Mouse (Mus musculus) neural tube, embryonic 14.5 days (tissue): ENCODE data around the gene Zfp385c. TPM values are rescaled to one million over a fixed set of nuclear protein-coding genes. Genes with fewer than 3 reads are reported as not detected.

Experiments
- ATAC-seq: fragments of 200-750 bp; cut with Nextera tagmentation; 2 replicates; pipeline ENCODE4 v1.8.0; 2017; ENCODE audit warnings: low read depth, mild to moderate bottlenecking, moderate TSS enrichment, moderate library complexity
- H3K27ac ChIP-seq: fragments of 300-500 bp; sonication (generic); 2 replicates; pipeline ENCODE4 v1.5.1; 2014; ENCODE audit warnings: low read depth, mild to moderate bottlenecking, control low read depth, low read length, moderate library complexity, mixed read lengths
- H3K27me3 ChIP-seq: fragments of 300-500 bp; sonication (generic); 2 replicates; pipeline ENCODE4 v1.6.1; 2014; ENCODE audit warnings: low read length; ENCODE audit not compliant: control insufficient read depth, insufficient read depth
- H3K36me3 ChIP-seq: fragments of 300-500 bp; sonication (generic); 2 replicates; pipeline ENCODE4 v1.6.1; 2014; ENCODE audit warnings: low read length, mixed read lengths; ENCODE audit not compliant: control insufficient read depth, insufficient read depth
- H3K4me1 ChIP-seq: fragments of 300-500 bp; sonication (generic); 2 replicates; pipeline ENCODE4 v1.6.1; 2014; ENCODE audit warnings: low read length; ENCODE audit not compliant: control insufficient read depth, insufficient read depth
- H3K4me2 ChIP-seq: fragments of 300-500 bp; sonication (generic); 2 replicates; pipeline ENCODE4 v1.6.1; 2014; ENCODE audit warnings: mild to moderate bottlenecking, low read depth, low read length, control low read depth
- H3K4me3 ChIP-seq: fragments of 300-500 bp; sonication (generic); 2 replicates; pipeline ENCODE4 v1.5.1; 2014; ENCODE audit warnings: low read depth, low read length, control low read depth, mixed read lengths
- H3K9ac ChIP-seq: fragments of 300-500 bp; sonication (generic); replicated peaks from 2 replicates; pipeline ENCODE4 v1.6.1; 2014; ENCODE audit warnings: low read depth, mild to moderate bottlenecking, control low read depth, low read length, mixed read lengths
- H3K9me3 ChIP-seq: fragments of 300-500 bp; sonication (generic); 2 replicates; pipeline ENCODE4 v1.6.1; 2016; ENCODE audit warnings: low read length; ENCODE audit not compliant: control insufficient read depth
- WGBS: fragments of 180-500 bp; shearing (Covaris S2); extraction: QIAGEN DNeasy Blood & Tissue Kit; methylation state at CpG from one replicate; pipeline ENCODE4 v1.1.7; 2014; 5-methylcytosine and 5-hydroxymethylcytosine counted together
- polyA plus RNA-seq: library from polyadenylated mRNA; unstranded; fragments of >200 nt; fragmentation: Nextera tagmentation; extraction: Ambion mirVana; gene quantifications from 2 replicates; pipeline ENCODE4 v1.2.1, GENCODE M21; 2014

Zfp385c gene
- polyA plus RNA-seq, 1 experiment from 2014 or later = 0.50 TPM

DNA sequence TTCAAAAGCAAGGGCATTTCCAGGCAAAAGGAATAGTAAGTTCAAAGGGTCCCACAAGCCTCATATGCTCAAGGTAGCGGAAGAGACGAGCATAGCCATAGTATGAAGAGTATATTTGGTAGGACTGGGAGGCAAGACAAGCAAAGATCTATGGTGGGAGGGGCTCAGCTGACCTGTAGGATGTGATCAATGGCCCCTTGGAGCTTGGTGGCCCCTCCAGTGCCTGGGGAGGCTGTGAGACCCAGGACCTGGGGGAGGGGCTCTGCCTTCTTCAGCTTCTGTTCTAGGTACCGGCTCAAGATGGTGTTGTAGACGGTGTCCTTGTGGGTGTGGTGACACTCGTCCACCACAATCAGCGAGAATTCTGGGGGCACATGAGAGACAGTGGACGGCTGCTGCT lies 10.7 kb upstream of the Zfp385c start:
- no peak overlapping the region for H3K27ac ChIP-seq
- H3K4me2 ChIP-seq = 0 out of 2 replicates have a peak overlapping the region, but pooled peaks have one; percentile 19
- H3K9ac ChIP-seq = no peak overlapping the region
- ATAC-seq = no peak
- no peaks in the 10 kb centered on the region for H3K9me3 ChIP-seq
- peaks cover 12% of the 10 kb centered on the region; the same call in 1 of the 2 replicates for H3K36me3 ChIP-seq
- H3K4me3 ChIP-seq = no peak overlapping the region
- 43% methylated on average over 7 of the region's 7 CpGs for WGBS
- no peaks in the 10 kb centered on the region for H3K4me1 ChIP-seq
- no peaks in the 10 kb centered on the region for H3K27me3 ChIP-seq

DNA sequence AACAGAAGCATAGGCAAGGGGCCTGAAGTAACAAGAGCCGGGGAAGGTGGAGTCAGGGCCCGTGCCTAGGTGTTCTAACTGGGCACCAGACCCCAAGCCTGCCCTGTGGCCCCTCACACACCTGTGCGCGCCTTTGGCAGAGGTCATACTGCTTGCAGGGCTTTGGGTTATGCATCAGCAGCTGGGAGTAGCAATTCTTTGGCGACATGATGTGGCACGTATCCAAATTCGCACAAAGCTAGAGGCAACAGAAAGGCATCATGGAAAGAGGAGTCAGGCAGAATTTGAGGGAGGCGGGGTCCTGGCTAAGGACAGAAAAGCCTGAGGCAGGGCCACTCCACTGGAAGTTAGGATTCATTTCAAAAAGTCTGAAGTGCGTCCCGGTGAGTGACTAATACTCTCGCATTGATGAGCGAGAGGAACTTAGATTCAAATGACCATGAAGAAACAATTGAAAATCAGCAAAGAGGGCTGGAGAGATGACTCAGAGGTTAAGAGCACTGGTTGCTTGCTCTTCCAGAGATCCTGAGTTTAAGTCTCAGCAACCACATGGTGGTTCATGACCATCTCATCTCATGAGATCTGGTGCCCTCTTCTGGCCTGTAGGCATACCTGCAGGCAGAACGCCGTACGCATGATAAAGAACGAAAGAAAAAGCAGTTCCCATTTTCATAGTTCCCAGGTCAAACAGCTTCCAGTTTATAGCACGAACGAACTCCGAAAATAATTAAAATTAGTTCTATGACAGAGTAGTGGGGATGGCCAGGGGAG lies 10.0 kb upstream of the Zfp385c start:
- peaks cover 12% of the 10 kb centered on the region; the same call in 1 of the 2 replicates for H3K36me3 ChIP-seq
- no peak overlapping the region for H3K9ac ChIP-seq
- peak; percentile 14; the same call in 1 of the 2 replicates for ATAC-seq
- whole genome bisulfite sequencing = 40% methylated on average over 19 of the region's 19 CpGs
- H3K4me2 ChIP-seq = 0 out of 2 replicates have a peak overlapping the region, but pooled peaks have one; percentile 19
- no peaks in the 10 kb centered on the region for H3K27me3 ChIP-seq
- no peak overlapping the region for H3K27ac ChIP-seq
- H3K4me1 ChIP-seq = no peaks in the 10 kb centered on the region
- H3K4me3 ChIP-seq = no peak overlapping the region
- H3K9me3 ChIP-seq = no peaks in the 10 kb centered on the region

DNA sequence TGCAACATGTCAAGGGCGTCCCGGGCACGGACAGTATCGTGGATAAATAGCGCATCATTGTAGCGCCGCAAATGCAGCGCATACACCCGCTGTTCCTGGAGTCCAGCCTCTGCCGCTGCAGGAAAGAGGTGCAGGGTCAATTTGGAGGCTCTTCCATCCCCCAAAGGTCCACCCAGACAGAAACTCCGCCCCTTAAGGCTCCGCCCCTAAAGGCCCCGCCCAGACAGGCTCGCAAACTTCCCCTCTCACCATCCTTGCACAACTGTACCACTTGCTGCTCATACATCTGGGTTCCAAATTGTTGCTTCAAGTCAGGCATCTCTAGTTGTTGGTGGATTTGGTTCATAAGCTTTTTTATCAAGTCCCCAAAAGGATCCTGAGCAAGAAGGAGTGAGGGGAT lies 9.0 kb upstream of the Zfp385c start:
- WGBS = 7% methylated on average over 14 of the region's 14 CpGs
- H3K4me1 ChIP-seq = no peaks in the 10 kb centered on the region
- H3K27me3 ChIP-seq = no peaks in the 10 kb centered on the region
- H3K36me3 ChIP-seq = peaks cover 12% of the 10 kb centered on the region; the same call in 1 of the 2 replicates
- no peak overlapping the region for H3K9ac ChIP-seq
- no peak overlapping the region for H3K4me3 ChIP-seq
- no peak for ATAC-seq
- H3K4me2 ChIP-seq = no peak overlapping the region; the same call in 1 of the 2 replicates
- H3K27ac ChIP-seq = no peak overlapping the region
- H3K9me3 ChIP-seq = no peaks in the 10 kb centered on the region

DNA sequence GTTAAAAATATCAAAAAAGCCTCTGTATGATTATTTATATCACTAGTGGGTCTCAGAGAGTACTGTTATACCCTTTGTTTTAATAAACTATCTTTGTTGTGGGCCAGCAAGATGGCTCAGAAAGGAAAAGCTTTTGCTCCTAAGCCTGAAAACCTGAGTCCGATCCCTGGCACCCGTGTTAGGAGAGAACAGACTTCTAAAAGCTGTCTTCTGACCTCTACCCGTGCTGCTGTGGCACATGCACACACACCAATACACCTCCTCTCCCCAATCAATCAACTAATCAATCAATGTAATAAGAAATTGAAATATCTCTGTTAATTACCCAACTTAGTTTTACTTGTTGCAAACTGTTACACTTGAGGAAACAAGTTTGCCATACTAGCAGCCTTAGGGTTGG lies 8.5 kb upstream of the Zfp385c start:
- 80% methylated on average over 3 of the region's 3 CpGs for WGBS

DNA sequence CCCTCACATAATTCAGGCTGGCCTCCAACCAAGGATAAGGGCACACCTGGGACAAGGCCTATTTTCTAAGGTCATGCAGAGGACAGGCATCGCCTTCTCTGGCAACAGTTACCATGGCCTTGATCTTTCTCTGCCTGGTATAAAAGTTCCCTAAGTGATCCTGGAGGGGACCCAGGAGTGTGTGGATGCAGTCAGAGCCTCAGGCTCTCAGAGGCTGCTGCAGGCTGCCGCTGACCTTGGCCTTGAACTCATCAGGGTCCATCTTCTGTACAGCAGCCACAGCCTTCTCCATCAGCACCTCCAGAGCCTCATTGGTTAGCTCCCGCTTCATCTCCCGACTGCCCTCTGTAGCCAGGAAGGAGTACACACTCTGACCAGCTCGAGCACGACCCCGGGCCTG lies 5.7 kb upstream of the Zfp385c start:
- Histone ChIP-seq H3K27me3 (no peaks in the 10 kb centered on the region), H3K9me3 (no peaks in the 10 kb centered on the region), H3K27ac (no peak overlapping the region), H3K9ac (no peak overlapping the region), H3K4me3 (no peak overlapping the region), H3K36me3 (no peaks in the 10 kb centered on the region), H3K4me2 (no peak overlapping the region), H3K4me1 (no peaks in the 10 kb centered on the region)
- no peak for ATAC-seq
- 70% methylated on average over 7 of the region's 7 CpGs for WGBS

More for the DNA sequence above, 8.5 kb upstream of the Zfp385c start:
- Histone ChIP-seq H3K27ac (no peak overlapping the region), H3K4me2 (no peak overlapping the region), H3K4me1 (no peaks in the 10 kb centered on the region), H3K4me3 (no peak overlapping the region), H3K36me3 (peaks cover 12% of the 10 kb centered on the region; the same call in 1 of the 2 replicates), H3K9ac (no peak overlapping the region), H3K27me3 (no peaks in the 10 kb centered on the region), H3K9me3 (no peaks in the 10 kb centered on the region)
- no peak for ATAC-seq

DNA sequence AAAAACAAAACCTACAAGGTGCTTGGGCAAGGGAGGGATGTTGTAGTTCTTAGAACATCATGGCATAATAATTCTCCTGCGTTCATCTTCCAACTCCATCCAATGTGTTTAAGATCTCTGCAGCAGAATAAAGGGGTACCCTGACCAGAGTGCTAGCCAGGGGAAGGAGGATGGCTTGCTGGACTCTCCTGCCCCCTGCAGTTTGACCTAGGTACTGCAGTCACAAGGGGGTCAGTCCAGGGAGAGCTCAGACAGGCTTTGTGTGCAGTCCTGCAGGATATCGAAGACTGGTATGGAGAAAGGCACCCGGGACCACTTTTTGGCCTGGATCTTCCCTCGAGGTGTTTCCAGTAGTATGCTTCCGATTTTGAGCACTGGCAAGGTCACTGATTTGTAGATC lies 2.7 kb upstream of the Zfp385c start:
- H3K9me3 ChIP-seq = no peaks in the 10 kb centered on the region
- no peak overlapping the region for H3K4me3 ChIP-seq
- H3K36me3 ChIP-seq = no peaks in the 10 kb centered on the region
- no peak overlapping the region for H3K4me2 ChIP-seq
- H3K27me3 ChIP-seq = no peaks in the 10 kb centered on the region
- H3K9ac ChIP-seq = no peak overlapping the region
- no peak overlapping the region for H3K27ac ChIP-seq
- no peaks in the 10 kb centered on the region for H3K4me1 ChIP-seq
- ATAC-seq = no peak
- WGBS = 41% methylated on average over 5 of the region's 5 CpGs

DNA sequence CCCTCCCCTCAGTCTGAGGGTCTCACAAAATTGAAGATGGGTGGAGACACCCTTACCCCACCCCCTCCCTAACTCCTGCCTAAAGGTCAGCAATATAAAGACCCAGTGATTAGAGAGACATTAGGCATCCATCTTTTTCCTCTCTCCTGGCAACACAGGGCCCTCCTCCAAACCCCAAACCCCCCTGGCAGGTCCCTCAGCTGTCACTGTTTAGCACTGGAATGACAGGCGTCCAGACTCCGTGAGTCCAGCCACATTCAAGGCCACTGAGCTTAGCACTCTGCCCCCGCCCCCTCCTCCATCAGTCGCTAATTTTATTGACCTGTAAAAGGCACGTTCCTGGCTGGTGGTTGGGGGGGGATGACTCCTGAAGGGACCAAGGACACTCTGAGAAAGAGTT lies 899 bp upstream of the Zfp385c start:
- Histone ChIP-seq H3K4me3 (no peak overlapping the region), H3K27me3 (no peaks in the 10 kb centered on the region), H3K9ac (no peak overlapping the region), H3K4me1 (no peaks in the 10 kb centered on the region), H3K36me3 (no peaks in the 10 kb centered on the region), H3K9me3 (no peaks in the 10 kb centered on the region), H3K4me2 (no peak overlapping the region), H3K27ac (no peak overlapping the region)
- 17% methylated on average over 5 of the region's 5 CpGs for WGBS
- no peak for ATAC-seq

DNA sequence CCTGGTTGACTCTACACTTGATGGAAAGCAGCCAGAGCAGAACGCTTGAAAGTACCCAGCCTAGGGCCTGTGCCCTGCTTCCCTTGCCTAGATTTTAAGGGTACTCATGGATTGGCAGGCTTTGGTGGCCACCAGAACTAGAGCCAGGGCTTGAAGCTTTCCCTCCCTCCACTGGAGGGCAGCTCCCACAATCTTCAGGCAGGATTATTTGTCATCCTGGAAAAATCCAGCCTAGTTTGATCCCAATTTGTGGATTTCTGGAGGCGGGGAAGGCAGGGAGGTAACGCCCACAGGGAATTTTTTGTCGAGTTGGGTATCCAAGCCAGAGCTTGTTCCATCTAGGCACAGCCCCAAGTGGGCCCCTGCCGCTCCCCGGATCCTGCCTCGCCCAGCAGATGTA lies 1.9 kb downstream of the Zfp385c start:
- H3K36me3 ChIP-seq = no peaks in the 10 kb centered on the region
- H3K9me3 ChIP-seq = no peaks in the 10 kb centered on the region
- H3K27me3 ChIP-seq = no peaks in the 10 kb centered on the region
- H3K4me1 ChIP-seq = no peaks in the 10 kb centered on the region
- WGBS = 82% methylated on average over 7 of the region's 7 CpGs
- no peak for ATAC-seq
- H3K4me3 ChIP-seq = no peak overlapping the region
- H3K4me2 ChIP-seq = no peak overlapping the region
- H3K9ac ChIP-seq = no peak overlapping the region
- no peak overlapping the region for H3K27ac ChIP-seq

DNA sequence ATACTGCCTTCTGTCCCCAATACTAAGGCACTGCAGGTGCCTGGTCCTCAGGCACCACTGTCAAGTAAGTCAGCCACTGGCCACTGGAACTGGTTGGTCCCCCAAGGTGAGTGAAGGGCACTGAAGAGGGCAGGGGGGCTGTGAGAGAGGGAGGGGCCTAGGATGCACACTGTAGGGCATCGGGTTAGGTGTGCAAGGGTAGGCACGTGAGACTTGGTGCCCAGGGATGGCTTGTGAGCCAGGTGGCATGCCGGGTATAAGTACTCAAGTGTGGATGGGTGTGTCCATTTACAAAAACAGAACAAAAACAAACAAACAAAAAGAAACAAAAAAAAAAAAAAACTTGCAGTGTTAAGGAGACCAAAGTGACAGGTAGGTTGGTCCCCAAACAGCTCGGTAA lies 3.8 kb downstream of the Zfp385c start:
- no peak for ATAC-seq
- 77% methylated on average over 4 of the region's 4 CpGs for WGBS
- no peaks in the 10 kb centered on the region for H3K27me3 ChIP-seq
- no peak overlapping the region for H3K9ac ChIP-seq
- no peak overlapping the region for H3K4me3 ChIP-seq
- H3K4me1 ChIP-seq = no peaks in the 10 kb centered on the region
- H3K27ac ChIP-seq = no peak overlapping the region
- H3K36me3 ChIP-seq = no peaks in the 10 kb centered on the region
- no peaks in the 10 kb centered on the region for H3K9me3 ChIP-seq
- H3K4me2 ChIP-seq = no peak overlapping the region
